Mouse (Mus musculus): Measurements from ENCODE around the gene Ifnl3. TPM values are rescaled to one million over a fixed set of nuclear protein-coding genes. Genes with fewer than 3 reads are reported as not detected.

Gene Ifnl3
- polyA plus RNA-seq, 1 experiment from 2014 or later, result not detected

DNA sequence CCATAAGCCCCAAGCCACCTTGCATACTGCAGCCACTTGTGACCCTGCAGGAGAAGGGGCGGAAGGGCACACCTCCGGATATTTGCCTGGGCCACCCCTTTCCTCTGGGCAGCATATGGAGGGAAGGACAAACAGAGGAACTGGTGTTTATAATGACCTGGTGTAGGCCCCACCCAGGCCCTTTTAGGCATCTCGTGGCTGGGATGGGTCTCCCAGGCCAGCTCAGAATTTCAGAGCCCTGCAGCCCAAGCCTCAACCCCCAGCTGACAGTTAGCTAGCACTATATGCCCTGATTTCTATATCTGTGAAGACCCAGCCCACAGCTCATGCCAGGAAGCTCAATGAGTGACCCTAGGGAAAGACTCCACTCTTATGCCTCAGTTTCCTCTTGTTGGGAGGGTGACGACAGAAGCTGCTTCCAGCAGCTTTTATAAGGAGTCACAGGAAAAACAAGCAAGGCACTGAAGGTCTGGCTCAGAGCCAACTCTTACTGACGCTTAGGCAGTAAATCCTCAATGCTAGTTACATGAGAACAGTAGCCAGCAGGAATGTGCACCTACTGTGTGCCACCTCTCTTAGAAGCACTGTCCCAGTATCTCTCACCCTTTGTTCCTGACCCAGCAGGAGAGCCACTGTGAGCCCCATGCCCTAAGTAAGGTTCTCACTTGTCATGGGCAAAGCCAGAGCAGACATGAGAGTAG lies 48.5 kb downstream of the Ifnl3 start:
- Histone ChIP-seq H3K4me3 (ENCODE audit: low read length) (no peak overlapping the region), H3K36me3 (ENCODE audit: control insufficient read depth, insufficient read depth, low read length) (peaks cover 11% of the 10 kb centered on the region), H3K27me3 (replicated peaks; ENCODE audit: control insufficient read depth, insufficient read depth, low read length) (no peaks in the 10 kb centered on the region), H3K4me2 (ENCODE audit: low read depth, low read length) (peak overlapping the region; percentile 44), H3K9ac (ENCODE audit: low read depth, low read length) (peak overlapping the region; percentile 37), H3K4me1 (ENCODE audit: control insufficient read depth, insufficient read depth, low read length) (peaks cover 62% of the 10 kb centered on the region), H3K27ac (ENCODE audit: low read length) (peak overlapping the region; percentile 92), H3K9me3 (ENCODE audit: control insufficient read depth, low read length) (no peaks in the 10 kb centered on the region)
- ATAC-seq, result peak; percentile 5
- WGBS, result 30% methylated on average over 5 of the region's 5 CpGs

DNA sequence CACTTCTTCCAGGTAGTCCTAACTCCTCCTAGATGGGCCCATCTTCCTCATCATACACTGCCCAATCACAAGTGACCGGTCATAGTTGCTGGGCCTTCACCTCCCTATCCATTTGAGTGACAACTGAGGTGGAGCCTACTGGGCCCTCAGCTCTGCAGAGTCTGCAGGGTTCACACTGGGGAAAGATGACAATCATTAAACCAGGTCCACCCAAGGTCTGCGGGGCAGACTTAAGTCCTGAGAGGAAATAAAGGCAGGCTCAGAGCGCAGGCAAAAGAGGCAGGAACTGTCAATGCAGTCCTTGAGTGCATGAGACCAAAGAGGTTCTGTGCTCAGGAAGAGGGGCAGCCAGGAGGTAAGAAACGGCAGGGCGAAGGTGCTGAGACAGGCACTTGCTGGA lies 50.1 kb downstream of the Ifnl3 start:
- Histone ChIP-seq H3K4me3 (ENCODE audit: low read length) (no peak overlapping the region), H3K4me1 (ENCODE audit: control insufficient read depth, insufficient read depth, low read length) (peaks cover 77% of the 10 kb centered on the region), H3K4me2 (ENCODE audit: low read depth, low read length) (no peak overlapping the region), H3K9me3 (ENCODE audit: control insufficient read depth, low read length) (no peaks in the 10 kb centered on the region), H3K27me3 (replicated peaks; ENCODE audit: control insufficient read depth, insufficient read depth, low read length) (no peaks in the 10 kb centered on the region), H3K36me3 (ENCODE audit: control insufficient read depth, insufficient read depth, low read length) (peaks cover 1% of the 10 kb centered on the region), H3K9ac (ENCODE audit: low read depth, low read length) (no peak overlapping the region), H3K27ac (ENCODE audit: low read length) (peak overlapping the region; percentile 60)
- 69% methylated on average over 5 of the region's 5 CpGs for WGBS
- peak; percentile 10; the same call in 1 of the 2 replicates for ATAC-seq

DNA sequence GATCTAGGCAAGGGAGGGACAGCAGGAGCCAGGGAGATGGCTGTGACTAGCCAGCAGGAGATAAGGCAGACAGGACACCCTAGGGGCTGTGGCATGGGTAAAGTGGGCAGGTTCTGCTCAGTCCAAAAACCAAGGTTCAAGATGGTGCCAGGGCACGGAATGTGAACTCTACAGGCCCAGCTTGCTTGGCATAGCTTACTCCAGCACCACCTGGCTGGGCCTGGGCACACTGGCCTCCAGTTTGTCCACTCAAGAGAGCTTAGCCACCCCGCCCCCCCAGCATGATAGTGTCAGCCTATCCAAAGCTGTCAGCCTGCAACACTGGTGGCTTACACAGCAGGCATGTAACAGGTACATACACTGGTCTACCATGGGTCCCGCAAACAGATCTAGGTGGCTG lies 50.6 kb downstream of the Ifnl3 start:
- peaks cover 83% of the 10 kb centered on the region for H3K4me1 ChIP-seq (ENCODE audit: control insufficient read depth, insufficient read depth, low read length)
- ATAC-seq, result no peak
- WGBS, result 97% methylated on average over 3 of the region's 3 CpGs

More for the DNA sequence above, 50.6 kb downstream of the Ifnl3 start:
- Histone ChIP-seq H3K9me3 (ENCODE audit: control insufficient read depth, low read length) (no peaks in the 10 kb centered on the region), H3K4me3 (ENCODE audit: low read length) (no peak overlapping the region), H3K27me3 (replicated peaks; ENCODE audit: control insufficient read depth, insufficient read depth, low read length) (no peaks in the 10 kb centered on the region), H3K9ac (ENCODE audit: low read depth, low read length) (no peak overlapping the region), H3K36me3 (ENCODE audit: control insufficient read depth, insufficient read depth, low read length) (no peaks in the 10 kb centered on the region), H3K4me2 (ENCODE audit: low read depth, low read length) (no peak overlapping the region), H3K27ac (ENCODE audit: low read length) (peak overlapping the region; percentile 60)

Small RNA genes lying within 50 kb of the gene (microRNA-seq; reads per million reads assigned to microRNA genes)
- 0.68 reads per million for gene Mir7049

Other genes starting within 250 kb of the Ifnl3 start
- gene Eid2b, start 245.1 kb upstream of the Ifnl3 start, polyA plus RNA-seq (2015; fragmentation: Nextera tagmentation; extraction: Ambion mirVana), result 5.7 and 6.2 TPM in 2 replicates
- 0.21 TPM in 1 of 2 replicates, not detected in the other for gene Selenov, start 231.7 kb upstream of the Ifnl3 start, polyA plus RNA-seq (2015; fragmentation: Nextera tagmentation; extraction: Ambion mirVana)
- gene Dll3, start 220.6 kb upstream of the Ifnl3 start, polyA plus RNA-seq (2015; fragmentation: Nextera tagmentation; extraction: Ambion mirVana), result 2.3 and 3.3 TPM in 2 replicates
- 161 and 174 TPM in 2 replicates for gene Timm50, start 210.8 kb upstream of the Ifnl3 start, polyA plus RNA-seq (2015; fragmentation: Nextera tagmentation; extraction: Ambion mirVana)
- 77.1 and 79.2 TPM in 2 replicates for gene Supt5, start 184.1 kb upstream of the Ifnl3 start, polyA plus RNA-seq (2015; fragmentation: Nextera tagmentation; extraction: Ambion mirVana)
- gene Rps16, start 172.2 kb upstream of the Ifnl3 start, polyA plus RNA-seq (2015; fragmentation: Nextera tagmentation; extraction: Ambion mirVana), result 977 and 1,010 TPM in 2 replicates
- 37.9 and 38.2 TPM in 2 replicates for gene Plekhg2, start 150.2 kb upstream of the Ifnl3 start, polyA plus RNA-seq (2015; fragmentation: Nextera tagmentation; extraction: Ambion mirVana)
- 37.3 and 43.6 TPM in 2 replicates for gene Zfp36, start 142.6 kb upstream of the Ifnl3 start, polyA plus RNA-seq (2015; fragmentation: Nextera tagmentation; extraction: Ambion mirVana)
- gene Med29, start 130.1 kb upstream of the Ifnl3 start, polyA plus RNA-seq (2015; fragmentation: Nextera tagmentation; extraction: Ambion mirVana), result 52.6 and 53.9 TPM in 2 replicates
- 69.2 and 78.7 TPM in 2 replicates for gene Paf1, start 129.9 kb upstream of the Ifnl3 start, polyA plus RNA-seq (2015; fragmentation: Nextera tagmentation; extraction: Ambion mirVana)
- 17.8 and 19.4 TPM in 2 replicates for gene Gmfg, start 85.4 kb upstream of the Ifnl3 start, polyA plus RNA-seq (2015; fragmentation: Nextera tagmentation; extraction: Ambion mirVana)
- 1.1 and 1.3 TPM in 2 replicates for gene Lrfn1, start 70.9 kb upstream of the Ifnl3 start, polyA plus RNA-seq (2015; fragmentation: Nextera tagmentation; extraction: Ambion mirVana)
- not detected in 2 replicates for gene Ifnl2, start 12.4 kb upstream of the Ifnl3 start, polyA plus RNA-seq (2015; fragmentation: Nextera tagmentation; extraction: Ambion mirVana)
- 94.3 and 150 TPM in 2 replicates for gene Sycn, start 18.0 kb downstream of the Ifnl3 start, polyA plus RNA-seq (2015; fragmentation: Nextera tagmentation; extraction: Ambion mirVana)
- gene Nccrp1, start 24.4 kb downstream of the Ifnl3 start, polyA plus RNA-seq (2015; fragmentation: Nextera tagmentation; extraction: Ambion mirVana), result 0.09 and 0.20 TPM in 2 replicates
- 7.8 and 9.7 TPM in 2 replicates for gene Samd4b, start 75.3 kb downstream of the Ifnl3 start, polyA plus RNA-seq (2015; fragmentation: Nextera tagmentation; extraction: Ambion mirVana)
- 51.2 and 55.4 TPM in 2 replicates for gene Pak4, start 75.3 kb downstream of the Ifnl3 start, polyA plus RNA-seq (2015; fragmentation: Nextera tagmentation; extraction: Ambion mirVana)
- gene Acp7, start 108.5 kb downstream of the Ifnl3 start, polyA plus RNA-seq (2015; fragmentation: Nextera tagmentation; extraction: Ambion mirVana), result not detected in 2 replicates
- gene Fbxo27, start 170.0 kb downstream of the Ifnl3 start, polyA plus RNA-seq (2015; fragmentation: Nextera tagmentation; extraction: Ambion mirVana), result 2.1 and 3.0 TPM in 2 replicates
- 5.1 and 6.1 TPM in 2 replicates for gene Fbxo17, start 194.0 kb downstream of the Ifnl3 start, polyA plus RNA-seq (2015; fragmentation: Nextera tagmentation; extraction: Ambion mirVana)
- gene Mrps12, start 219.0 kb downstream of the Ifnl3 start, polyA plus RNA-seq (2015; fragmentation: Nextera tagmentation; extraction: Ambion mirVana), result 134 and 146 TPM in 2 replicates
- 25.2 and 28.0 TPM in 2 replicates for gene Sars2, start 219.2 kb downstream of the Ifnl3 start, polyA plus RNA-seq (2015; fragmentation: Nextera tagmentation; extraction: Ambion mirVana)
- gene Ccer2, start 233.3 kb downstream of the Ifnl3 start, polyA plus RNA-seq (2015; fragmentation: Nextera tagmentation; extraction: Ambion mirVana), result not detected in 2 replicates
- 71.9 and 77.6 TPM in 2 replicates for gene Sirt2, start 243.9 kb downstream of the Ifnl3 start, polyA plus RNA-seq (2015; fragmentation: Nextera tagmentation; extraction: Ambion mirVana)
- gene Nfkbib, start 244.7 kb downstream of the Ifnl3 start, polyA plus RNA-seq (2015; fragmentation: Nextera tagmentation; extraction: Ambion mirVana), result 46.2 and 49.1 TPM in 2 replicates

Measured in intestine, embryonic 16.5 days (tissue).